Mouse (Mus musculus) adrenal gland, postnatal 25 days (tissue): Measurements from ENCODE around the gene Rab3ip. TPM values are rescaled to one million over a fixed set of nuclear protein-coding genes. Genes with fewer than 3 reads are reported as not detected.

Source experiments
- DNase-seq: peaks from one replicate; pipeline ENCODE4 v3.0.0; 2021; ENCODE audit warnings: mixed read lengths
- total RNA-seq: library from RNA; stranded (reverse); gene quantifications from 2 replicates; pipeline ENCODE4 v1.2.3, GENCODE M21; 2021

Rab3ip gene
- total RNA-seq, 1 experiment from 2014 or later: 38.0 TPM

DNA sequence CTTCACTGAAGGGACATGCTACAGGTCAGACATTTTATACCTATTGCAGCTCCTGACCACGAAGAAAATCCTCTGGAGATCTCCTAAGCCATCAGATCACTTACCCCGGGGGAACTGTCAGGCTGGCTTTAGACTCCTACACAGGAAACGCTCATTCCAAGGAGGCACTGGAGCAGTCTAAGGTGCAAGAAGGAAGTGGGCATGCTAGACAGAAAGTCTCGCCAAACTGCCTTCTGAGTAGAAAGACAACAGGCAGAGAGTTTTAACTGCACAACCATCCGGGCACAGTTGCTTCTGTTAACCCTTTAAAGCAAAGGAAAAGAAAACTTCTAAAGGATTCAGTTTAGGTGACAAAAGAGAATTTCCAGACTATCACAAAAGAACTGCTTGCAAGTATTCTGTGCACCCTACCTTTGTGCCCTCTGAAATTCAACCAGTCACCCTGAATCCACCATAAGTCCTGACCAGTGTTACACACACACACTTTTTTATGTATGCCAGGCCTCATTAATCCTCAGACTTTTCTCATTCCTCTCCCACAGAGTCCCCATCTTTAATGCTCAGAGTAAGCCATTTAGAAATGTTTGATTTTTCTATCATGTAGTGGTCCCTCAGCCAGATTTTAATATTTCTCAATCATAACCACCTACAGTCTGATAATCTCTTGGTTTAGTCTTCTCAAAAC, 7.4 kb upstream of the Rab3ip start:
- no peak for DNase-seq

DNA sequence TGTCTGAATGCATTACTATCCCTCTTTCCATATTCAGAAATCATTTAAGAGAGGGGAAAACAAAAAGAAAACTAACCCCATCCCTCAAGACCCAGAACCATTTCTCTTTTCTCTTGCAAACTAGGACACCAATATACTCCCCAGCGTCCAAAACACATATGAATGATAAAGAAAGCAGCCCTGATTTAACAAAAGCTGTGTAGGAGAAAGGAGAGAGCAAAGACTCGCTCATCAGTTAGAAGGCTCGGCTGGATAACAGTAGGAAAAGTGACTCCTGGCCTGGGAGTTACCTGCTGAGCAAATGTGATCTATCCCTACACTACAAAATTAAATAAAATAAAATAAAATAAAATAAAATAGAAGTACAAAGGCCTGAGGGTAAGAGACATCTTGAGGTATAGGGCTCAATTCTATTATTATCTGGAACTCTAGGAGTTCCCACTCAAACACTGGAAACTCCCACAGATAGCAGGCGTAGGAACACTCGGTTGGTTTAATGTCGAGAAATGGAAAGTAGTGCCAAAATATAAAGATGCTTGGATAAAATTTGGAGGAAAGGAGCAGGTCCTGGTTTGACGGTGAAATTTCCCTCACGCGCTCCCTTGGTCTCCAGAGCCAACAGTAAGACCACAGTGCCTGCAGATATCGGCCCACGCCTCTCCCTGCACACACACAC, 6.1 kb upstream of the Rab3ip start:
- no peak for DNase-seq

GRCm38 (mm10) chr10:116955191-116955590, 4.6 kb upstream of the Rab3ip start:
- DNase-seq: no peak

- DNase-seq: no peak
Observed at GRCm38 (mm10) chr10:116950886-116951285, 317 bp upstream of the Rab3ip start.

- DNase-seq: peak; percentile 31
Observed at GRCm38 (mm10) chr10:116949111-116950008, 1.2 kb downstream of the Rab3ip start.

- DNase-seq: no peak
Observed at GRCm38 (mm10) chr10:116948414-116948813, 2.2 kb downstream of the Rab3ip start.

- DNase-seq: no peak
Observed at GRCm38 (mm10) chr10:116944940-116945339, 5.6 kb downstream of the Rab3ip start.

- DNase-seq: no peak
Observed at GRCm38 (mm10) chr10:116944144-116944543, 6.4 kb downstream of the Rab3ip start.

GRCm38 (mm10) chr10:116943025-116943424, 7.5 kb downstream of the Rab3ip start:
- no peak for DNase-seq

GRCm38 (mm10) chr10:116935028-116935427, 15.5 kb downstream of the Rab3ip start:
- DNase-seq: no peak

- no peak for DNase-seq
Observed at GRCm38 (mm10) chr10:116933794-116934193, 16.8 kb downstream of the Rab3ip start.

- DNase-seq: no peak
Observed at GRCm38 (mm10) chr10:116932418-116932817, 18.2 kb downstream of the Rab3ip start.

DNA sequence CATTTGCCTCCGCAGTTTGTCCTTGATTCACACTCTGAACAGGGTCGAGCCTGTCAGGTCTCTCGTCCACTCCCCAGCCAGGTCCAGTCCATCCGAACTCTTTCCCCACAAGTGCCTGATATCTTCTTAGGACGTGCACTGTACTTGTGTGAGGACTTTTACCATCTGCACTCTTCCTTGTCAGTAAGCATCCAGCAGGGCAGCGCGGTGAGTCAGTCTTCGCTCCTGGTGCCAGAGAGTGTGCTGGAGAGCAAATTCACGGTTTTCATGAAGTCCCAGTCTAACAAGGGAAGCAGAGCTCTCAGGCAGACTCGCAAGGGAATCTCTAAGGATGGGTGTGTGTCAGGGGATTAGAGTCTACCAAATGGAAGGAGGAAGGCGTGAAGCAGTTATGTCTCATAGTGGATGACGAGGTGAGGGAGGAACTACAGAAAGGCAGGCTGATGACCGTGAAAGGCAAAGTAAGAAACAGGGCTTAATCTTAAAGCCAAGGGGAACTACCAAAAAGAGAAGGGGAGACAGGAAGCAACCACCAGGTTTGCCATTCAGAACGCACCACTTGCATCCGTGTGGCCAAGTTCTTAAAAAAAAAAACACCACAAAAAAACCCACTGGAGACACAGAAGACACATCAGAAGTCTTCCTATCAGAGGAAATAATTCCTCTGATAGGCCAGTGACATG, 18.9 kb downstream of the Rab3ip start:
- DNase-seq: peak; percentile 39

DNA sequence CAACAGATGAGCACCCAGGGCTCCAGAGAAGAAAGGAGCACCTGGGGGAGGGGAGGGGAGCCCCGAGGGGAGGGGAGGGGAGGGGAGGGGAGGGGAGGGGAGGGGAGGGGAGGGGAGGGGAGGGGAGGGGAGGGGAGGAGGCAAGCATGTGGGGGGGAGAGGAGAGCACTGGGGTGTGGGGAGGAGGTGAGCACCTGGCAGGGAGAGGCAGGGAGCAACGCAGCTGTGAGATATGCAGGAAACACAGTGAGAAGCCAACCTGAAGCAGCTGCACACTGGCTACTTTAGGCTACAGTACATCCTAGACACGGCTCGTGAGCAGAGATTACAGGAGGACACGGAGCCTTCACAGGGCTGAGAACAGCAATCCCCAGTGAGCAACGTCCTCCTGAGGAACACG, 19.6 kb downstream of the Rab3ip start:
- DNase-seq: no peak

DNA sequence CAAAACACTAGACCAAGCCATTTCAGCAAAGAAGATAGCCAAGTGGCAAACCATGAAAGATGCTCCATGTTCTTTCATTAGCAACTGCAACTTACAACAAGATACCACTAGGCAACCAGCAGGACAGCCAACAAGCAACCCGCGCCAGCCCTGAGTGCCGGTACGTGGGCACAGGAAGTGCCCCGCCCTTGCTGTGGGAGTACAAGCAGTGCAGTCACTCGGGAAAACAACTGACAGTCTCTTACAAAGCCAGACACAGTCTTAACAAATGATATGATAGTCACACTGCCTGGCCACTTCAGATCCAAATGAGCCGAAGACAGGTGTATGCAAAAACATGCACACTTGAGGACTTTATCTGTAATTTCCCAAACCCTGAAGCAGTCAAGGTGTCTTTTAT, 20.1 kb downstream of the Rab3ip start:
- DNase-seq: no peak

DNA sequence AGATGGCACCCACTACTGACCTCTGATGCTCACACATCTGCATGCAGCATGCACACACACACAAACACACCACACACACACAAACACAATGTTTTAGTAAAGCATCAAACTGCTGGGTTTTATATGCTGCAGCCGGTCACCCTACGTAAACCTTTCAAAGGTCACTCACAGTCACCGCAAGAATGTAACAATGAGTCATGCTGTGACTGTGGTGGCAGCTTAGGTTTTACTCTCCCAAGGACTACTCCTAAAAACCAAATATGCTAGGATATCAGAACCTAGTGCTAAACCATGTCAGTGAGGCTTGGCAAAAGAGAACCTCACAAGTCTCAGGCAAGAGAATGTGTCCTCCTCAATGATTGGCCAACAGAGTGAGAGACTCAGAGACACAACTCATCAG, 21.7 kb downstream of the Rab3ip start:
- no peak for DNase-seq

- no peak for DNase-seq
Observed at GRCm38 (mm10) chr10:116926428-116927113, 24.0 kb downstream of the Rab3ip start.

- DNase-seq: no peak
Observed at GRCm38 (mm10) chr10:116923651-116924495, 26.7 kb downstream of the Rab3ip start.

DNA sequence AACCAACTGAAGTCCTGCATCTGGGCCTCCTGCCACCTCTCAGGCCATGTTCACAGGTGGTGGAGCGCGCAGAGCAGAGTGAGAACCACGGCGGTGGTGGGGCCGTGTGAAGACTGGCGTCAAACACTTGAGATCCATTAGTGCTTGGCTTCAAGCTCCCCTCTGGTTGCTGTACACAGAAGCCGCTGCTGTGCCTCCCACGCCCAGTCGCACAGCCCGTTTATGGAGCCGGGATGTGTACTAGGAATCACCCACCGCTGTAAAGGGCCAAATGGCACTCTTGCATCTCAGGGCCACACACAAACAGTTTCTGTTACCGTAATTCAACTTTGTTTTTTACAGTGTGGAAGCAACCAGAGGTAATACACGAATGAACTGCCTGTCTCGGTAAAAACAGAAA, 28.4 kb downstream of the Rab3ip start:
- DNase-seq: no peak

DNA sequence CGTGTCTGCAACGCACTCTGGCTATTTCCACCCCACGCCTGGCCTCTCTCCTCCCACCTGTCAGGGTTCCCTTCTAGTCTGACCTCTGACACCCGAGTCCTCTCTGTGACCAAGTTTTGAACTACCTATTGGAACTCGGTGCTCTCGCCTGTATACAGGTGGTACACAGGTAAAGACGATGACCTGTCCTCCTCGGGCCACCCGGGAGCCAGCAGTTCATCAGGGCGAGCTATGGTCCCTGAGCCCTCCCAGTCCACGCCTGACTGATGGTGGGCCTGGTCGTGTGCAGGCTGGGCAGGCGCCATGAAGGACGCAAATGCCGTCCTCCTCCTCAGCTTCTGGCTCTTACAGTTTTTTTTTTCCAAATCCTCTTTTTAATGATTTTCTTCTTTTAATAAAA, 29.2 kb downstream of the Rab3ip start:
- no peak for DNase-seq

- DNase-seq: no peak
Observed at GRCm38 (mm10) chr10:116920641-116921040, 29.9 kb downstream of the Rab3ip start.
